Mouse (Mus musculus) intestine, embryonic 16.5 days (tissue): ENCODE measurements at regions not wholly inside any gene's neighbourhood (a gene's known extent, or its start where the extent isn't known, plus 50 kb on each side); places are given as distances from the start of the nearest gene placed in this dataset.

Source experiments
- ATAC-seq: fragments of 200-750 bp; cut with Nextera tagmentation; 2 replicates; pipeline ENCODE4 v1.8.0; 2017; ENCODE audit warnings: moderate TSS enrichment, moderate library complexity
- H3K27ac ChIP-seq: fragments of 300-500 bp; sonication (generic); 2 replicates; pipeline ENCODE4 v1.5.1; 2014; ENCODE audit warnings: mild to moderate bottlenecking, low read length
- H3K27me3 ChIP-seq: fragments of 300-500 bp; sonication (generic); replicated peaks from 2 replicates; pipeline ENCODE4 v1.6.1; 2014; ENCODE audit warnings: low read length, control low read depth, mixed read lengths; ENCODE audit not compliant: control insufficient read depth, insufficient read depth
- H3K36me3 ChIP-seq: fragments of 300-500 bp; sonication (generic); 2 replicates; pipeline ENCODE4 v1.6.1; 2014; ENCODE audit warnings: low read length, control low read depth; ENCODE audit not compliant: control insufficient read depth, insufficient read depth
- H3K4me1 ChIP-seq: fragments of 300-500 bp; sonication (generic); 2 replicates; pipeline ENCODE4 v1.6.1; 2014; ENCODE audit warnings: low read length, control low read depth, mixed read lengths; ENCODE audit not compliant: control insufficient read depth, insufficient read depth
- H3K4me2 ChIP-seq: fragments of 300-500 bp; sonication (generic); 2 replicates; pipeline ENCODE4 v1.6.1; 2014; ENCODE audit warnings: low read depth, low read length, control low read depth
- H3K4me3 ChIP-seq: fragments of 300-500 bp; sonication (generic); 2 replicates; pipeline ENCODE4 v1.5.1; 2014; ENCODE audit warnings: mild to moderate bottlenecking, low read length
- H3K9ac ChIP-seq: fragments of 300-500 bp; sonication (generic); 2 replicates; pipeline ENCODE4 v1.6.1; 2014; ENCODE audit warnings: low read depth, low read length
- H3K9me3 ChIP-seq: fragments of 300-500 bp; sonication (generic); 2 replicates; pipeline ENCODE4 v1.6.1; 2016; ENCODE audit warnings: low read length, control low read depth; ENCODE audit not compliant: control insufficient read depth
- WGBS: fragments of 180-500 bp; shearing (Covaris S2); extraction: QIAGEN DNeasy Blood & Tissue Kit; methylation state at CpG from one replicate; pipeline ENCODE4 v1.1.7; 2014; 5-methylcytosine and 5-hydroxymethylcytosine counted together

GRCm38 (mm10) chr5:89981627-89982026 lies 98.5 kb upstream of the Adamts3 start:
- no peak overlapping the region for H3K4me3 ChIP-seq
- 55% methylated on average over 6 of the region's 6 CpGs for WGBS
- no peaks in the 10 kb centered on the region for H3K27me3 ChIP-seq
- no peak overlapping the region for H3K4me2 ChIP-seq
- H3K27ac ChIP-seq = no peak overlapping the region
- H3K9ac ChIP-seq = no peak overlapping the region
- H3K9me3 ChIP-seq = no peaks in the 10 kb centered on the region
- H3K4me1 ChIP-seq = no peaks in the 10 kb centered on the region
- no peaks in the 10 kb centered on the region for H3K36me3 ChIP-seq
- ATAC-seq = no peak

- Histone ChIP-seq H3K27me3 (no peaks in the 10 kb centered on the region), H3K36me3 (no peaks in the 10 kb centered on the region), H3K4me1 (no peaks in the 10 kb centered on the region), H3K9me3 (no peaks in the 10 kb centered on the region), H3K9ac (no peak overlapping the region), H3K4me2 (no peak overlapping the region), H3K4me3 (no peak overlapping the region), H3K27ac (no peak overlapping the region)
- no peak for ATAC-seq
- 85% methylated on average over 3 of the region's 3 CpGs for WGBS
These were observed 97.1 kb upstream of the Adamts3 start for GRCm38 (mm10) chr5:89980204-89980603.

DNA sequence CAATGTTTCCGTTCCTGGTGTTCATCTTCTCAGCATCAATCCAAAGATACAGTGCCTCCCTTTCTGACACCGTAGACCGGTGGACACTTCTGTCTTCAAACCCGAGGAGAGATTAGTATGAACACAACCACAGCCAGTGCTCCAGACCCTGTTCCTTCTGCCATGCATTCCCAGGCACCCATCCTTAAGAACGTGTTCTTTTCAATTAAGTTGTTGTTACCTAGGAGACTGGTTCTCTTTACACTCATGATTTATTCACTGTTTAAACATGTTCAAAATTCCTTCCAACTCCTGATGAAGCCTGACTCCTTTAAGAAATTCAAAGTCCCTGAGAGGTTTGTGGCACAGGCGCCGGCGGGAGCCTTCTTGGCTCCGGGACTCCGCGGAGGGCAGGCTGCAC lies 69.5 kb upstream of the Adamts3 start:
- H3K4me1 ChIP-seq = no peaks in the 10 kb centered on the region
- no peak overlapping the region for H3K4me2 ChIP-seq
- ATAC-seq = no peak
- no peaks in the 10 kb centered on the region for H3K9me3 ChIP-seq
- H3K4me3 ChIP-seq = no peak overlapping the region
- H3K27me3 ChIP-seq = no peaks in the 10 kb centered on the region
- no peak overlapping the region for H3K9ac ChIP-seq
- H3K36me3 ChIP-seq = no peaks in the 10 kb centered on the region
- H3K27ac ChIP-seq = no peak overlapping the region
- 80% methylated on average over 11 of the region's 11 CpGs for WGBS

DNA sequence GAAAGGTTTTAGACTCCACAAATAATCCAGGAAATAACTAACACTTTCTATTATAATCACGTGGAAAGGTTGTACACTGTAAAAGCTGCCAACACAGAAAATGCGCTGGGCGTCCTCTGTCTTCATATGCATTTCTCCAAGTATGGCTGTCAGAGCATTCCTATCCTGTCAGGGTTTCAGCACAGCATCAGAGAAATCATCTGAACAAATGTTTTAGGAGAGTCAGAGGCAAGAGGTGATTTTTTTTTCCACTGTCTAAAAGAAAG lies 62.5 kb upstream of the Adamts3 start:
- ATAC-seq = no peak
- H3K27ac ChIP-seq = no peak overlapping the region
- no peaks in the 10 kb centered on the region for H3K4me1 ChIP-seq
- no peaks in the 10 kb centered on the region for H3K9me3 ChIP-seq
- no peak overlapping the region for H3K4me3 ChIP-seq
- H3K27me3 ChIP-seq = no peaks in the 10 kb centered on the region
- WGBS = 91% methylated on average over 3 of the region's 3 CpGs
- H3K4me2 ChIP-seq = no peak overlapping the region
- H3K36me3 ChIP-seq = no peaks in the 10 kb centered on the region
- H3K9ac ChIP-seq = no peak overlapping the region

GRCm38 (mm10) chr5:89944855-89945659 lies 61.9 kb upstream of the Adamts3 start:
- H3K4me3 ChIP-seq = no peak overlapping the region
- no peaks in the 10 kb centered on the region for H3K27me3 ChIP-seq
- no peak overlapping the region for H3K4me2 ChIP-seq
- WGBS = 85% methylated on average over 5 of the region's 5 CpGs
- H3K9ac ChIP-seq = no peak overlapping the region
- no peaks in the 10 kb centered on the region for H3K36me3 ChIP-seq
- no peak overlapping the region for H3K27ac ChIP-seq
- H3K4me1 ChIP-seq = no peaks in the 10 kb centered on the region
- ATAC-seq = no peak
- no peaks in the 10 kb centered on the region for H3K9me3 ChIP-seq

GRCm38 (mm10) chr5:89943276-89944127 lies 60.4 kb upstream of the Adamts3 start:
- no peak for ATAC-seq
- H3K9me3 ChIP-seq = no peaks in the 10 kb centered on the region
- H3K4me1 ChIP-seq = no peaks in the 10 kb centered on the region
- no peak overlapping the region for H3K4me2 ChIP-seq
- no peaks in the 10 kb centered on the region for H3K36me3 ChIP-seq
- H3K9ac ChIP-seq = no peak overlapping the region
- no peak overlapping the region for H3K4me3 ChIP-seq
- H3K27ac ChIP-seq = no peak overlapping the region
- WGBS = 76% methylated on average over 9 of the region's 9 CpGs
- no peaks in the 10 kb centered on the region for H3K27me3 ChIP-seq

DNA sequence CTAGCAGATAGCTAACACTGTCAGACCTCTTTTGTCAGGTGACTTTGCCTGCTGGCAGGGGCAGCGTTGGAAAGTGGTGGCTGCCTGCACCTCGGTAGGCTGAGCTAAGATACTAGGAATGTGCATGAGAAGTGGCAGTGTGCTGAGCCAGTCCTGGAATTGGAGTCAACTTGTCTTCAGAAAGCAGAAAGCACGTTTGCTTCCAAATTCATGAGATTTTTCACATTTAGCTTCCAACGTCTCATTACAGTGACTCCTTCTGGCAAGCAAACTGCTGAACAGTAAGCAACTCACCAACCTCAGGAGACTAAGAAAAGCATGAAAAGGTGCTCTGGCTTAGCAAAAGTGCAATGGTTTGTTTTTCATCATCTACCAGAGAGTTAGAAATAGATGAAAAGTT lies 59.1 kb upstream of the Adamts3 start:
- Histone ChIP-seq H3K4me2 (no peak overlapping the region), H3K27me3 (no peaks in the 10 kb centered on the region), H3K36me3 (no peaks in the 10 kb centered on the region), H3K9me3 (no peaks in the 10 kb centered on the region), H3K4me1 (no peaks in the 10 kb centered on the region), H3K9ac (no peak overlapping the region), H3K27ac (no peak overlapping the region), H3K4me3 (no peak overlapping the region)
- ATAC-seq = no peak
- 49% methylated on average over 4 of the region's 4 CpGs for WGBS

- H3K4me1 ChIP-seq = no peaks in the 10 kb centered on the region
- no peak for ATAC-seq
- H3K36me3 ChIP-seq = no peaks in the 10 kb centered on the region
- 85% methylated on average over 6 of the region's 6 CpGs for WGBS
- no peaks in the 10 kb centered on the region for H3K9me3 ChIP-seq
- H3K27me3 ChIP-seq = no peaks in the 10 kb centered on the region
- H3K9ac ChIP-seq = no peak overlapping the region
- no peak overlapping the region for H3K27ac ChIP-seq
- no peak overlapping the region for H3K4me3 ChIP-seq
- H3K4me2 ChIP-seq = no peak overlapping the region
These were observed 49.9 kb upstream of the Adamts3 start for GRCm38 (mm10) chr5:89932999-89933398.
